ENCODE assay signal across 8 mouse cellular contexts in the genomic region with DNA sequence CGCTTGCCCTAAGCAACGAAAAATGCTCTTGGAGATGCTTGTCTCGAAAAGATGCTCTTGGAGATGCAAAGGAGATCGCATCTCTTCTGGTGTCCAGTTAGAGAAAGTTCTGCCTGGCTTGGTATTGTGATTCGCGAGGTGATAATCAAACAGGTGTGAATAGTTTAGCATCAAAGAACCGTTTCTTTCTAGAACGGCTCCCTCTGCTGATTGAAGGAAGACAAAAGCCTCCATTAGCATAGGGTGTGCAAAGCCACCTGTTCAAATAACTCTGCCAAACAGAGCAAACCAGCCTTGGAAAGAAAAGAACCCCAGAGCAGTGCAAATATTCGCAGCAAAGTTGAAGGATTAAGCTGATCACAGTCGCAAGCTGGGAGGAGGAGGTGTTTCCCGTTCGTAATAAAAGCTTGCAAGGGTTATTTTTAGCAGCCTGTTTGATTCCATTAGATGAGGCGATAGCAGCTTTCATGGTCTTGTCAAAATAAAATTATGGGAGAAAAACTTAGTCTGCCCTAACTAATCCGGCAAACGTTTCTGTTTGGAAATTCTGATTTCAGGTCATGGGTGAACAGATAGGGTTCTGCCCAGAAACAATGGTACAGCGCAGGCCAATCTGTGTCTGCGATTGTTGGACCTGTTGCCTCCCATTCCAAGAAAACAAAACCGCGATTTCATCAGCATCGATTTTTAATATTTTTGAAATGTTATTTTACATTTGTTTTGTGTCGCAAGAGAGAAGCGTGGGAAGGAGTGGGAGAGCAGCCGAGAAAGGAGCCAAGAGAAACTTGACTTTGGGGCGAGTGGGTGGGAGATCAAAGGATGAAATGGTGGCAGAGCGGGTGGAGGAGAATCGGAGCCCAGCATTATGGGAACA.
A peak's percentile ranks its signal among the peaks of the same experiment; 100 is the strongest.
DNase-seq lines count a peak whose midpoint lies in the region; ATAC-seq and TF ChIP-seq lines count a peak whose summit lies in the region.

No protein-coding gene starts in this region.

- no peaks in the 10 kb centered on the region for H3K36me3 ChIP-seq in forebrain, postnatal 0 days (ENCODE audit: insufficient read depth)
- H3K36me3 ChIP-seq in limb, embryonic 14.5 days (ENCODE audit: control insufficient read depth, insufficient read depth, low read length): no peaks in the 10 kb centered on the region

- H3K27ac ChIP-seq in forebrain, postnatal 0 days (ENCODE audit: low read depth, low read length): no peak overlapping the region
- no peak overlapping the region for H3K27ac ChIP-seq in limb, embryonic 14.5 days (replicated peaks; ENCODE audit: low read depth, low read length)

- no peaks in the 10 kb centered on the region for H3K9me3 ChIP-seq in forebrain, postnatal 0 days (ENCODE audit: low read length)
- H3K9me3 ChIP-seq in limb, embryonic 14.5 days (ENCODE audit: control insufficient read depth, low read length): no peaks in the 10 kb centered on the region

- peaks cover 12% of the 10 kb centered on the region; the same call in 1 of the 2 replicates for H3K27me3 ChIP-seq in forebrain, postnatal 0 days (ENCODE audit: insufficient read depth, low read length)
- H3K27me3 ChIP-seq in limb, embryonic 14.5 days (ENCODE audit: control insufficient read depth, insufficient read depth, low read length): peaks cover 12% of the 10 kb centered on the region

- WGBS in forebrain, postnatal 0 days: 13% methylated on average over 26 of the region's 26 CpGs
- 16% methylated on average over 26 of the region's 26 CpGs for WGBS in limb, embryonic 14.5 days

- H3K9ac ChIP-seq in forebrain, postnatal 0 days: peak overlapping the region; percentile 52
- H3K9ac ChIP-seq in limb, embryonic 14.5 days (ENCODE audit: low read depth, low read length, severe bottlenecking): peak overlapping the region; percentile 45; the same call in 1 of the 2 replicates

- peak; percentile 50 for TF ChIP-seq CTCF in forebrain, postnatal 0 days (IDR thresholded peaks at IDR 0.05; ENCODE audit: low read depth)

- H3K4me1 ChIP-seq in forebrain, postnatal 0 days (ENCODE audit: insufficient read depth): no peaks in the 10 kb centered on the region
- H3K4me1 ChIP-seq in limb, embryonic 14.5 days (ENCODE audit: control insufficient read depth, insufficient read depth, low read length): 0 out of 2 replicates have a peak, but pooled peaks cover 4% of the 10 kb centered on the region

- ATAC-seq in forebrain, postnatal 0 days: peak; percentile 71
- ATAC-seq in limb, embryonic 14.5 days (ENCODE audit: low FRiP score, low read depth): peak; percentile 62; the same call in 1 of the 2 replicates
- ATAC-seq in erythroid progenitor cell, adult 5-6 weeks (replicated peaks; ENCODE audit: low FRiP score, poor library complexity, severe bottlenecking): no peak

- TF ChIP-seq POLR2A in limb, embryonic 14.5 days (IDR thresholded peaks at IDR 0.05; ENCODE audit: borderline replicate concordance, extremely low read depth, insufficient read depth, insufficient read length): no peak

- H3K4me2 ChIP-seq in forebrain, postnatal 0 days (ENCODE audit: low read depth): peak overlapping the region; percentile 94
- H3K4me2 ChIP-seq in limb, embryonic 14.5 days (replicated peaks; ENCODE audit: low read depth, low read length, severe bottlenecking): peak overlapping the region; percentile 95

- H3K4me3 ChIP-seq in forebrain, postnatal 0 days (ENCODE audit: low read depth, low read length): peak overlapping the region; percentile 52
- H3K4me3 ChIP-seq in limb, embryonic 14.5 days (replicated peaks; ENCODE audit: low read length): peak overlapping the region; percentile 46

- peak; percentile 9 for DNase-seq in kidney, adult 9 months
- no peak for DNase-seq in kidney, adult 18-20 months
- DNase-seq in ZHBTc4 (ENCODE audit: low read depth, low spot score): peak; percentile 88
- DNase-seq in forebrain, postnatal 0 days: peak; percentile 73
- DNase-seq in limb, embryonic 14.5 days (ENCODE audit: low spot score): peak; percentile 29
- DNase-seq in yolk sac, embryonic 10.5 days (ENCODE audit: low spot score): no peak
- no peak for DNase-seq in adrenal gland, postnatal 4 days (ENCODE audit: low spot score in 2 of 2)

Comparison
In these comparisons a context has a peak if more than half of its experiments do, and no peak if none do; other contexts are left out.
1. DNase-seq: peak in kidney, adult 9 months (single experiment), ZHBTc4 (single experiment), forebrain, postnatal 0 days (single experiment) and limb, embryonic 14.5 days (single experiment); none in kidney, adult 18-20 months (single experiment), yolk sac, embryonic 10.5 days (single experiment) and adrenal gland, postnatal 4 days (0 of 2).